Mouse (Mus musculus) midbrain, embryonic 13.5 days (tissue): ENCODE data around the gene Mroh3. TPM values are rescaled to one million over a fixed set of nuclear protein-coding genes. Genes with fewer than 3 reads are reported as not detected.

Experiments
- ATAC-seq: fragments of 200-750 bp; cut with Nextera tagmentation; 2 replicates; pipeline ENCODE4 v1.8.0; 2017; ENCODE audit warnings: mild to moderate bottlenecking, moderate TSS enrichment, moderate library complexity
- H3K27ac ChIP-seq: fragments of 300-500 bp; sonication (generic); 2 replicates; pipeline ENCODE4 v1.5.1; 2015; ENCODE audit warnings: inconsistent platforms, mild to moderate bottlenecking, moderate library complexity
- H3K27me3 ChIP-seq: fragments of 300-500 bp; sonication (generic); 2 replicates; pipeline ENCODE4 v1.6.1; 2015; ENCODE audit warnings: mild to moderate bottlenecking, inconsistent platforms
- H3K36me3 ChIP-seq: fragments of 300-500 bp; sonication (generic); 2 replicates; pipeline ENCODE4 v1.6.1; 2015; ENCODE audit warnings: mild to moderate bottlenecking, inconsistent platforms
- H3K4me1 ChIP-seq: fragments of 300-500 bp; sonication (generic); replicated peaks from 2 replicates; pipeline ENCODE4 v1.6.1; 2015; ENCODE audit warnings: inconsistent platforms
- H3K4me2 ChIP-seq: fragments of 300-500 bp; sonication (generic); replicated peaks from 2 replicates; pipeline ENCODE4 v1.6.1; 2015; ENCODE audit warnings: moderate library complexity, mild to moderate bottlenecking, inconsistent platforms
- H3K4me3 ChIP-seq: fragments of 300-500 bp; sonication (generic); replicated peaks from 2 replicates; pipeline ENCODE4 v1.5.1; 2015; ENCODE audit warnings: mild to moderate bottlenecking, inconsistent platforms
- H3K9ac ChIP-seq: fragments of 300-500 bp; sonication (generic); replicated peaks from 2 replicates; pipeline ENCODE4 v1.6.1; 2015; ENCODE audit warnings: mild to moderate bottlenecking, inconsistent platforms
- H3K9me3 ChIP-seq: fragments of 300-500 bp; sonication (generic); 2 replicates; pipeline ENCODE4 v1.6.1; 2016; ENCODE audit warnings: mild to moderate bottlenecking, inconsistent platforms
- WGBS: fragments of 180-500 bp; shearing (Covaris S2); methylation state at CpG from one replicate; pipeline ENCODE4 v1.1.7; 2015; 5-methylcytosine and 5-hydroxymethylcytosine counted together
- polyA plus RNA-seq: library from polyadenylated mRNA; unstranded; fragments of >200 nt; fragmentation: Nextera tagmentation; extraction: Ambion mirVana; gene quantifications from 2 replicates; pipeline ENCODE4 v1.2.1, GENCODE M21; 2015

Mroh3 gene
- polyA plus RNA-seq = 0.17 and 0.22 TPM in 2 replicates

GRCm38 (mm10) chr1:136212803-136213202 is at the start of gene Mroh3:
TSS of gene Mroh3 (minus strand) at chr1:136212828.
- H3K4me1 ChIP-seq = no peaks in the 10 kb centered on the region
- H3K9ac ChIP-seq = no peak within 1 kb of the TSS
- peak; percentile 64 for ATAC-seq
- no peaks in the 10 kb centered on the region for H3K27me3 ChIP-seq
- no peak within 1 kb of the TSS for H3K4me3 ChIP-seq
- no peak within 1 kb of the TSS for H3K4me2 ChIP-seq
- WGBS = 35% methylated on average over 3 of the region's 3 CpGs
- H3K36me3 ChIP-seq = peaks cover 20% of the 10 kb centered on the region
- no peaks in the 10 kb centered on the region for H3K9me3 ChIP-seq
- H3K27ac ChIP-seq = no peak within 1 kb of the TSS

- Histone ChIP-seq H3K36me3 (no peaks in the 10 kb centered on the region), H3K9me3 (no peaks in the 10 kb centered on the region), H3K27me3 (peaks cover 87% of the 10 kb centered on the region), H3K4me1 (peaks cover 19% of the 10 kb centered on the region), H3K4me2 (peak within 1 kb of the TSS; percentile 84), H3K4me3 (peak within 1 kb of the TSS; percentile 54), H3K9ac (peak within 1 kb of the TSS; percentile 67), H3K27ac (no peak within 1 kb of the TSS)
- WGBS = 8% methylated on average over 28 of the region's 28 CpGs
- ATAC-seq = peak; percentile 13; the same call in 1 of the 2 replicates
Measured at GRCm38 (mm10) chr1:136260635-136261238, 48.1 kb upstream of the Mroh3 start, which contains the start of gene Gpr25. TSS of gene Gpr25 (minus strand) at chr1:136260873.

GRCm38 (mm10) chr1:136259893-136260634 is 47.4 kb upstream of the Mroh3 start:
- peak overlapping the region; percentile 67 for H3K9ac ChIP-seq
- no peaks in the 10 kb centered on the region for H3K36me3 ChIP-seq
- H3K4me3 ChIP-seq = peak overlapping the region; percentile 54
- WGBS = under 1% methylated on average over 76 of the region's 95 CpGs
- ATAC-seq = peak; percentile 86
- H3K27me3 ChIP-seq = peaks cover 85% of the 10 kb centered on the region
- H3K4me1 ChIP-seq = peaks cover 23% of the 10 kb centered on the region
- H3K4me2 ChIP-seq = peak overlapping the region; percentile 84
- H3K27ac ChIP-seq = no peak overlapping the region
- no peaks in the 10 kb centered on the region for H3K9me3 ChIP-seq

- peak overlapping the region; percentile 54 for H3K4me3 ChIP-seq
- peak overlapping the region; percentile 67 for H3K9ac ChIP-seq
- no peaks in the 10 kb centered on the region for H3K36me3 ChIP-seq
- H3K27ac ChIP-seq = no peak overlapping the region
- ATAC-seq = no peak; the same call in none of the 2 replicates
- peaks cover 81% of the 10 kb centered on the region for H3K27me3 ChIP-seq
- 3% methylated on average over 16 of the region's 16 CpGs for WGBS
- H3K9me3 ChIP-seq = no peaks in the 10 kb centered on the region
- peak overlapping the region; percentile 84 for H3K4me2 ChIP-seq
- H3K4me1 ChIP-seq = peaks cover 23% of the 10 kb centered on the region
Measured at GRCm38 (mm10) chr1:136259543-136259892, 46.9 kb upstream of the Mroh3 start.

GRCm38 (mm10) chr1:136258495-136258894 is 45.9 kb upstream of the Mroh3 start:
- no peak overlapping the region for H3K9ac ChIP-seq
- H3K27me3 ChIP-seq = peaks cover 72% of the 10 kb centered on the region
- WGBS = 73% methylated on average over 9 of the region's 9 CpGs

GRCm38 (mm10) chr1:136255657-136256056 is 43.0 kb upstream of the Mroh3 start:
- peaks cover 18% of the 10 kb centered on the region for H3K4me1 ChIP-seq
- no peaks in the 10 kb centered on the region for H3K36me3 ChIP-seq
- no peak overlapping the region for H3K27ac ChIP-seq
- no peaks in the 10 kb centered on the region for H3K9me3 ChIP-seq
- H3K9ac ChIP-seq = no peak overlapping the region
- H3K27me3 ChIP-seq = peaks cover 46% of the 10 kb centered on the region
- H3K4me3 ChIP-seq = no peak overlapping the region
- ATAC-seq = no peak
- WGBS = 47% methylated on average over 8 of the region's 8 CpGs
- H3K4me2 ChIP-seq = no peak overlapping the region

More at GRCm38 (mm10) chr1:136258495-136258894, 45.9 kb upstream of the Mroh3 start:
- no peaks in the 10 kb centered on the region for H3K36me3 ChIP-seq
- no peak for ATAC-seq
- no peak overlapping the region for H3K4me3 ChIP-seq
- H3K9me3 ChIP-seq = no peaks in the 10 kb centered on the region
- peaks cover 23% of the 10 kb centered on the region for H3K4me1 ChIP-seq
- no peak overlapping the region for H3K27ac ChIP-seq
- no peak overlapping the region for H3K4me2 ChIP-seq

- no peak overlapping the region for H3K27ac ChIP-seq
- no peak for ATAC-seq
- 40% methylated on average over 6 of the region's 6 CpGs for WGBS
- peaks cover 13% of the 10 kb centered on the region for H3K4me1 ChIP-seq
- no peaks in the 10 kb centered on the region for H3K9me3 ChIP-seq
- no peak overlapping the region for H3K9ac ChIP-seq
- no peak overlapping the region for H3K4me2 ChIP-seq
- H3K4me3 ChIP-seq = no peak overlapping the region
- H3K36me3 ChIP-seq = no peaks in the 10 kb centered on the region
- H3K27me3 ChIP-seq = peaks cover 41% of the 10 kb centered on the region
Measured at GRCm38 (mm10) chr1:136255174-136255573, 42.5 kb upstream of the Mroh3 start.

GRCm38 (mm10) chr1:136254503-136255065 is 42.0 kb upstream of the Mroh3 start:
- WGBS = 86% methylated on average over 10 of the region's 10 CpGs

GRCm38 (mm10) chr1:136253472-136253871 is 40.8 kb upstream of the Mroh3 start:
- Histone ChIP-seq H3K4me1 (0 out of 2 replicates have a peak, but pooled peaks cover 5% of the 10 kb centered on the region), H3K36me3 (no peaks in the 10 kb centered on the region), H3K4me2 (no peak overlapping the region), H3K27ac (no peak overlapping the region), H3K4me3 (no peak overlapping the region), H3K9me3 (no peaks in the 10 kb centered on the region), H3K27me3 (peaks cover 32% of the 10 kb centered on the region), H3K9ac (no peak overlapping the region)
- WGBS = 30% methylated on average over 2 of the region's 2 CpGs
- ATAC-seq = no peak

More at GRCm38 (mm10) chr1:136254503-136255065, 42.0 kb upstream of the Mroh3 start:
- Histone ChIP-seq H3K36me3 (no peaks in the 10 kb centered on the region), H3K4me3 (no peak overlapping the region), H3K4me1 (peaks cover 8% of the 10 kb centered on the region), H3K4me2 (no peak overlapping the region), H3K27me3 (peaks cover 35% of the 10 kb centered on the region), H3K9me3 (no peaks in the 10 kb centered on the region), H3K27ac (no peak overlapping the region), H3K9ac (no peak overlapping the region)
- no peak for ATAC-seq

GRCm38 (mm10) chr1:136249662-136250061 is 37.0 kb upstream of the Mroh3 start:
- WGBS = 78% methylated on average over 5 of the region's 5 CpGs
- ATAC-seq = no peak
- H3K9ac ChIP-seq = no peak overlapping the region
- no peaks in the 10 kb centered on the region for H3K4me1 ChIP-seq
- H3K9me3 ChIP-seq = no peaks in the 10 kb centered on the region
- H3K4me3 ChIP-seq = no peak overlapping the region
- H3K27ac ChIP-seq = no peak overlapping the region
- H3K36me3 ChIP-seq = no peaks in the 10 kb centered on the region
- peaks cover 17% of the 10 kb centered on the region; the same call in 1 of the 2 replicates for H3K27me3 ChIP-seq
- no peak overlapping the region for H3K4me2 ChIP-seq

GRCm38 (mm10) chr1:136247393-136247792 is 34.8 kb upstream of the Mroh3 start:
- Histone ChIP-seq H3K27ac (no peak overlapping the region), H3K9ac (no peak overlapping the region), H3K9me3 (no peaks in the 10 kb centered on the region), H3K4me3 (no peak overlapping the region), H3K27me3 (peaks cover 27% of the 10 kb centered on the region), H3K4me1 (no peaks in the 10 kb centered on the region), H3K36me3 (no peaks in the 10 kb centered on the region), H3K4me2 (no peak overlapping the region)
- no peak for ATAC-seq
- WGBS = 93% methylated on average over 5 of the region's 5 CpGs

- Histone ChIP-seq H3K27me3 (peaks cover 47% of the 10 kb centered on the region), H3K4me3 (no peak overlapping the region), H3K9ac (no peak overlapping the region), H3K27ac (no peak overlapping the region), H3K4me1 (no peaks in the 10 kb centered on the region), H3K9me3 (peaks cover 6% of the 10 kb centered on the region; the same call in 1 of the 2 replicates), H3K4me2 (no peak overlapping the region), H3K36me3 (no peaks in the 10 kb centered on the region)
- 86% methylated on average over 5 of the region's 5 CpGs for WGBS
- no peak for ATAC-seq
Measured at GRCm38 (mm10) chr1:136244469-136244868, 31.8 kb upstream of the Mroh3 start.
